Mouse (Mus musculus) olfactory bulb, adult 2 months (tissue): Measurements from ENCODE around the gene Gcg.

Source experiments
- CTCF ChIP-seq: fragments of 200-500 bp; IDR thresholded peaks from 2 replicates; pipeline ENCODE4 v1.5.1; 2012; ENCODE audit warnings: low read depth, mild to moderate bottlenecking, low read length, moderate library complexity; ENCODE audit not compliant: insufficient read depth
- POLR2A ChIP-seq: fragments of 200-500 bp; IDR thresholded peaks from 2 replicates; pipeline ENCODE4 v1.6.1; 2012; ENCODE audit warnings: mild to moderate bottlenecking, low read depth, low read length, moderate library complexity; ENCODE audit not compliant: insufficient read depth

DNA sequence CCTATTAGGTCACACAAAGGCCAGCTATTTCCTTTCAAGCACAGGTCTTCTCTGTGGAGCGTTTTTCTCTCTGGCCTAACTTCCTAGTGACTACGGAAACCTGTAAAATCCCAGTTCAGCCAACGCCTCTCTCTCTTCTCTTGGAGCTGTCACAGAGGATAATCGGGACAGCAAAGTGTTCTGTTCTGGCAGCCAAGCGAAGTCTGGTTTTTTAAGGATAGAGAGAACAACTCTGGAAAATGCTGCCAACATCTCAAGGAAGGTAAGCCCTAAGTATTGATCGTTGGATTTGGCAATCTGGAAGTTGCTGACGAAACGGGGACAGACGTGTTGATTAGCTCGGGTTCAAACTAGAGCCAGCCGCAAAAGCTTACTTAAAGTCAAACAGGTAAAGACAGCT, 28.5 kb downstream of the Gcg start:
- TF ChIP-seq CTCF (no peak), POLR2A (no peak)
